Mouse (Mus musculus) Muller cell, postnatal 12 days (primary cell): Measurements from ENCODE around the gene Arl6ip4.
A peak's percentile ranks its signal among the peaks of the same experiment; 100 is the strongest.

Experiments
- DNase-seq: peaks from one replicate; pipeline ENCODE4 v3.0.0-alpha.2; 2015; ENCODE audit errors: inconsistent ontology term

Gene Arl6ip4

DNA sequence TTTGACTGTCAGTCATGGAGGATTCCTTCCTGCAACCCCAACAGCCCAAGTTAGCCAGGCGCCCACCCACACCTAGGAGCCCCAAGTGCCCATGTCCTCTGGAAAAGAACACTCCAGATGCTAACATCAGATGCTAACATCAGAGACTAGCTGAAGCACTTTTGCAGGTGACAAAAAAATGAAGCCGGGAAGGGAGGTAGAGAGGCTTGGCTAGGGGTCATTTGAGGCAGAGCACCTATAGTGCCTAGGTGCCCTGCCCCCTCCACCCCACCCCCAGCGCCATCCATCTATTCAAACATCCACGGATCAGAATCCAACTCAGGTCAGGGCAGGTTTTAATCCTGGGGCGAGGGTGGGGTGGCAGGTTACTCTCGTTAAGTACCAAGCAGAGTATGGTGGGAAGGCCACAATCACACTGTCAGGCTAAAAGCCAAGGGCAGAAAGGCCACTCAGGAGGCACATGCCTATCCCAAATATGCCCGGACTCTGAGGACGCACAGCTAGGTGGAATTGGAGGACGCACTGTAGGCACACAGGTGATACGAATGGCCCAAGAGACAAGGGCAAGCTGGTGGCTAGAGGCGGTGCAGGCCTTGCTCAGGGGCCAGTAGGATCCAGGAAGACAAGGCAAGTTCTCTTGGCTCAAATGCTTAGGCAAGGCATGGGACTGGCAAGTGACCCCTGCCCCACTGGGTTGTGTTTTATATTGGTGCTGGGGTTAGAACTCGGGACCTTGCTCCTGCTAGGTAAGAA, 21.9 kb upstream of the Arl6ip4 start:
- DNase-seq, result no peak

GRCm38 (mm10) chr5:124095077-124095581, 20.8 kb upstream of the Arl6ip4 start:
- DNase-seq, result no peak

DNA sequence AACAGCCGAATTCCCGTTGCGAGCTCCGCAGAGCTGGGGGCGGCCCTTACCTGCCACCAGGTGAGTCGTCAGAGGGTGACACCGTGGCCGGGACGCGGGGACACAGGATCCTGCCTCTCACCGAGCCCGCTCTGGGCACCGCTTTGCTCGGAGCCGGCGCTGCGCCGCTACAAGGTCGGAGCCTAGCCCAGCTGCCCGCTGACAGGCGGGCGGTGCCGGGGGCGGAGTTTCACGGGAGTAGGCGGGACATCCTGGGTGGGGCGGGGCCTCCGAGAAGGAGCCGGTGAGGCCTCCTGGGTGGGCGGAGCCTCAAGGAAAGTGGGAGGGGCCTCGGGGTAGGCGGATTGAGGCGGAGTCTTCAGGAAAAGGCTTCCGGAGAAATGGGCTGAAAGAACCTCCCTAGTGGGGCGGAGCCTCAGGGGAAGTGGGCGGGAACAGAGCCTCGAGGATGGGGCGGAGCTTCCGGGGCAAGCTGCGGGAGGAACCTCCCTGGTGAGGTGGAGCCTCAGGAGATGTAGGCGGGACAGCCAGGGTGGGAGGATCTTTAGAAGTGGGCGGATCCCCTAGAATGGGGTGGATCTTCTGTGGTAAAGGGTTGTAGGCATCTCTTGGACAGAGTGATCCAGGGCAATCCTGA, 20.2 kb upstream of the Arl6ip4 start, which contains the start of gene Abcb9:
Gene Abcb9, minus strand, starts transcription at position 203 of the 637 bp plus-strand sequence.
- peak; percentile 99 for DNase-seq

DNA sequence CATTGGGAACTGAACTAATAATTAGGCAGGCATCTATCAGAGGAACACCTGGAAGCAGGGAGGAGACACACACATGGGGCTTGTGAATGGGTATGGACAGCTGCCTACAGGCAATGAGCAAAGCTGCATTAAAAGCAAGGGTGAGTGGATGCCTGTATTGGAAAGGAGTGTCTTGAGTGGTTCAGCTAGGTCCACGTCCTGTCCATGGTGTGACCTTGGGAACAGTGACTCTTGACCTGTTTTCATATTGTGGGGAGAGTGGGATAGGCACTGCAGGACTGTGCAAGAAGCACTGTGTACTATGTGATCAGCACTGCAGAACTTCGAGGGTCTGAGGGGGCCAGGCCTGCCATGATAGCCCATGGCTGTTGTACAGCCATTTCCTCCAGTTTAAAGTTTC, 17.0 kb upstream of the Arl6ip4 start:
- DNase-seq, result no peak

- no peak for DNase-seq
Observed at GRCm38 (mm10) chr5:124100128-124101044, 15.5 kb upstream of the Arl6ip4 start.

DNA sequence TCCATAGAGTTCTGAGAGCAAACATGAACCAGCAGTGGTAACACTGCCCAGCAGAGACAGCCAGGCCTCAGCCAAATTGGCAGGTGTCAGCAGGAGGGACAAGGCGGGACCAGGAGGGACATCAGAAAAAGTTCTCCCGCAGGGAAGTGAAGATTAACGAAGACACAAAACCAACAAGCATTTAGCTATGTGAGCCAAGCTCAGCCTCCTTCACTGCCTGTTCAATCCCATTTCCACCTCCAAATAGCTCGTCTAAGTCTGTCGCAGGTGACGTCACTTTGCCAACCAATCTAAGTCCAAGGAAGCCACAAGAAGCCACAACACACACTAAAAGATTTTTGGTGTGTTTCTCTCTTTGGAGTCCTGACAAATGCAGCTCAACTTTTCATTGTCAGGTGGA, 13.6 kb upstream of the Arl6ip4 start:
- DNase-seq, result no peak

DNA sequence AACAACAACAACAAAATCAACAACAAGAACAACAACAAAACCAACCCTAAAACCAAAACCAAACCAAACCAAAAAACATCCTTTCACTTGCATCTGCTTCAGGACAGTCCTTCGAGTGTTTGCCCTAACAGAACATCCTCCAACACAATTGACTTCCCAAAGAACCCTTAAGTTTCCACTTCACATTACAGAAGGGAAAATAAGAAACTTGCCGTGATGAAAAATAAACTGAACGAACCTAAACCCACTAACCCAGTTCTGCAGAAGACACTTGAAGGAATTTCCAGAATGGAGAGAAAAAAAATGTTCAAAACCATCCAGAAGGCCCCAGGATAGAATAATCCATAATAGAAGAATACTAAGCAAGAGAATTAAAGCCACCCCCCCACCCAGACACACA, 12.9 kb upstream of the Arl6ip4 start:
- no peak for DNase-seq

DNA sequence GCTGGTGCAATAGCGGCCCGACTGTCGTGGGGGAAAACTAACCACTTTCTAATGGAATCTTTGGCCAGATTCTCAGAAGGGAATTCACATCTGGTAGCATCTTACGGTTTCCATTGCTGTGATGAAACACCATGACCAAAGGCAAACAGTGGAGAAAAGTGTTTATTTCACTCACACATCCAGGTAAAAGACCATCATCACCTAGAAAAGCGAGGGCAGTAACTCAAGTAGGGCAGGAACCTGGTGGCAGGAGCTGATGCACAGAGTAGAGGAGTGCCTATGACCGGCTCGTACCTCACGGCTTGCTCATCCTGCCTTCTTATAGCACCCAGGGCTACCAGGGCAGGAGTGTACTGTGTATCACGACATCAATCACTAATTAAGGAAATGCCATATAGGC, 12.3 kb upstream of the Arl6ip4 start:
- no peak for DNase-seq

- DNase-seq, result peak; percentile 23
Observed at GRCm38 (mm10) chr5:124111077-124111741, 4.7 kb upstream of the Arl6ip4 start.

DNA sequence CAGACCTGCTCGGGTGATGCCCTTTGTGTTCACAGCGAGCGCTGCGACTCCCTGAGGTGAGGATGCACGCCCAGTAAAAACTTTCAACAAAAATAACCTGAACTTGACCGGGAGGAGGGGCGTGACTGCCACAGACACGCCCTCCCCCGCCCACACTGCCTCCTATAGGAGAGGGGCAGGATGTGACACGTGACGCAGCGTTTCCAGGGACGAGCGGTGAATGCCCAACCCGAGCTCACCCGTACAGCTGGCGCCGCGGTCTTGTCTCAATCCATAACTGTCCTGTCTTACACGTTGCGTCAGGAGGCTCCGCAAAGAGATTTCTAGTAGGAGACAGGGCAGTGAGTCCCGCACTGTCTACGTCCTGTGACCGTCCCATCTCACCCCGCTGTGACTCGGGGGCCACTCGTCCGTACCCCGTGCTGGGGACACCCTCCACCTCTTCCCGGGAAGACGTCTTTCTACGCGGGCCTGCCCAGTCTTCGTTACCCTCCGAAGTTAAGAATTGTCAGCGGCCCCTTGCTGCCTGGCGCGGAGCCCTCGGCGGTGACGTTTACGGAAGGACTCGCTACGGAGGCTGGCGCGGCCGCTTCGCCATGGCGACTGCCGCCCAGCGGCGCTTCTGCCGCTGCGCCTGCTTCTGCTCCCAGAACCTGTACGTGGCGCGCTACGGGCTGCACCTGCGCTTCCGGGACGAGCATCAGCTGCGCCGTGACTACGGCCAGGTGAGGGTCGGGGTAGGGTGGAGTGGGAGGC, 4.0 kb upstream of the Arl6ip4 start, which contains the start of gene Ogfod2:
Gene Ogfod2, plus strand, starts transcription at position 556 of the 756 bp plus-strand sequence.
- DNase-seq, result peak; percentile 98

- DNase-seq, result peak; percentile 46
Observed at GRCm38 (mm10) chr5:124112531-124112930, 3.4 kb upstream of the Arl6ip4 start.

GRCm38 (mm10) chr5:124113030-124113429, 2.9 kb upstream of the Arl6ip4 start:
- peak; percentile 64 for DNase-seq

DNA sequence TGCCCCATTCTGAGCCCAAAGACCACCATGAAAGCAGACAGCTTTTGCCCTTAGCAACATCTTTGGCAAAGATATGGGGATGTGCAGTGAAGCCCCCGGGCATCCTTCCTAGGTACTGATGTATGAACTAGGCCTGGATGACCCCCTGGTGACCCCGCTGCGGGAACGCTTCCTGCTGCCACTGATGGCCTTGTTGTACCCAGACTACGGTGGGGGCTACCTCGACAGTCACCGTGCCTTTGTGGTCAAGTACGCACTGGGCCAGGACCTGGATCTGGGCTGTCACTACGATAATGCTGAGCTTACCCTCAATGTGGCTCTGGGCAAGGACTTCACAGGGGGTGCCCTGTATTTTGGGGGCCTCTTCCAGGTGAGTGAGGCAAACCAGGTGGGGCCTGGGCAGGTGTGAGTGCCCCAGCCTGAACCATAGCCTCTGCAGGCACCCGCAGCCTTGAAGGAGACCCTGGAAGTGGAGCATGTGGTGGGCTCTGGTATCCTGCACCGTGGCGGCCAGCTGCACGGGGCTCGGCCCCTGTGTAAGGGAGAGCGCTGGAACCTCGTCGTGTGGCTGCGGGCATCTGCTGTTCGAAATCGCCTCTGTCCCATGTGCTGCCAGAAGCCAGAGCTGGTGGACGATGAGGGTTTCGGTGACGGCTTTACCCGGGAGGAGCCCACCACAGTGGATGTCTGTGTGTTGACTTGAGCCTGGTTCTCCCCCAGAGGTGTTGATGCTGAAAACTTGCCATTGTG, 1.4 kb upstream of the Arl6ip4 start:
- DNase-seq, result no peak

GRCm38 (mm10) chr5:124115531-124115930, 358 bp upstream of the Arl6ip4 start:
- no peak for DNase-seq

GRCm38 (mm10) chr5:124119204-124119603, 3.3 kb downstream of the Arl6ip4 start:
- no peak for DNase-seq

DNA sequence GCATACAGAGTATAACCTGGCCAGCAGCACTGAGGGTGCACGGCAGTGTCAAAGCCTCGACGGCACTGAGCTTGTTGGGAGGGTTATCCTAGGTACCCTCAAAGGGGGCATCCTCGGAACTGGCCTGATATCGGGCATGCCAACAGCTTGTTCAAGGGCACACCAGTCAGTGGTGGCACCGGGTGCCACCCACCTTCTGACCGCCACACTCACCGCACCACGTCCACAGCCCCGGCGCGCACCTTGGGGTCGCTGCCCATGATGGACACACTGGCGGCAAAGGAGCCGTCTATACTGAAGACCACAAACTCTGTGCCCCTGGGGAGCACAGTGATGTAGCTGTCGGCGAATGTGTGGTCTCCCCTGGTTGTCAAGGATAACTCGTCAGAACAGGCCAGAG, 6.5 kb downstream of the Arl6ip4 start:
- DNase-seq, result no peak

- DNase-seq, result no peak
Observed at GRCm38 (mm10) chr5:124125093-124125492, 9.2 kb downstream of the Arl6ip4 start.

DNA sequence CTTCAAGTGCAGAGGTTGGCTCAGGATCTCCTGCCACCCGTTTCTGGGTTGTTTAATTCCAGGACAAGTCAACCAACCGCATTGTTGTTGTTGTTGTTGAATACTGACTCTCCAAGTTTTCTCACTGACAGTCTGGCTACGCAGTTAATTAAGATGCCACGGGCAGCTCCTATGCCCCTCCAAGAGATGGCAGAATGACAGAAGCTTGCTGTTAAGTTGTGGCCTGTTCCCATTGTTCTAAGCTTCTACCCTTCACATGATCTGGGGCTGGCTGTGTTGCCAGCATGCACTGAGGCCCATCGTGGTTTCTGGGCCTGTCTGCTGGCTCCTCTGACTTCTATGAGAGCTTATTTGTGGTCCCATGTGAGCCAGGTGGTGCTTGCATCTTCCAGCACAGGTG, 18.4 kb downstream of the Arl6ip4 start:
- no peak for DNase-seq

GRCm38 (mm10) chr5:124138066-124138465, 22.2 kb downstream of the Arl6ip4 start:
- no peak for DNase-seq

GRCm38 (mm10) chr5:124149028-124149427, 33.1 kb downstream of the Arl6ip4 start:
- DNase-seq, result no peak
